Mouse (Mus musculus) bone marrow, adult 2 months (tissue): ENCODE measurements around the gene Zfp646.

Experiments used
- CTCF ChIP-seq: fragments of 200-500 bp; IDR thresholded peaks from 2 replicates; pipeline ENCODE4 v1.5.1; 2011; ENCODE audit warnings: low read length, control low read depth; ENCODE audit not compliant: control insufficient read depth, insufficient read depth
- POLR2A ChIP-seq: fragments of 200-500 bp; IDR thresholded peaks from 2 replicates; pipeline ENCODE4 v1.6.1; 2011; ENCODE audit warnings: low read depth, mild to moderate bottlenecking, control low read depth, low read length, borderline replicate concordance; ENCODE audit not compliant: control insufficient read depth

- TF ChIP-seq CTCF (no peak), POLR2A (no peak)
Observed at GRCm38 (mm10) chr7:127915293-127915692, 39.3 kb downstream of the Zfp646 start.
